Mouse (Mus musculus): ENCODE results near the gene Irak1bp1. TPM values are rescaled to one million over a fixed set of nuclear protein-coding genes. Genes with fewer than 3 reads are reported as not detected.

The Irak1bp1 gene
- total and polyA plus RNA-seq, 3 experiments = 10.4 to 14.1 TPM; not detected in 1

- TF ChIP-seq ZKSCAN1 (IDR thresholded peaks at IDR 0.05; ENCODE audit: low read depth, low read length) (no peak), CHD2 (IDR thresholded peaks at IDR 0.05; ENCODE audit: low read length) (no peak), MXI1 (IDR thresholded peaks at IDR 0.05; ENCODE audit: low read depth, low read length) (0 out of 2 replicates have a peak, but pooled peaks have one; percentile 35), GATA1 (IDR thresholded peaks at IDR 0.05; ENCODE audit: low read depth, low read length) (peak; percentile 91), BHLHE40 (IDR thresholded peaks at IDR 0.05; ENCODE audit: borderline replicate concordance, low read depth, low read length) (peak; percentile 71), EP300 (IDR thresholded peaks at IDR 0.05; ENCODE audit: low read depth in 1 of 2, low read length in 2 of 2) (peak; percentile 82 to 87), JUND (IDR thresholded peaks at IDR 0.05; ENCODE audit: low read depth, low read length) (no peak), ELF1 (IDR thresholded peaks at IDR 0.05; ENCODE audit: low read depth, low read length) (no peak)
Measured at GRCm38 (mm10) chr9:82812172-82812963, 17.0 kb upstream of the Irak1bp1 start (continued).

GRCm38 (mm10) chr9:82814536-82814935 lies 14.8 kb upstream of the Irak1bp1 start:
- no peak overlapping the region for H3K9ac ChIP-seq (ENCODE audit: control insufficient read depth, low read depth, low read length, poor library complexity, severe bottlenecking)
- peak; percentile 78 for DNase-seq (ENCODE audit: low read depth, low spot score)
- no peaks in the 10 kb centered on the region for H3K79me2 ChIP-seq (ENCODE audit: control insufficient read depth, insufficient read depth, low read length, poor library complexity)
- no peak overlapping the region for H3K4me3 ChIP-seq (ENCODE audit: control insufficient read depth in 1 of 2, insufficient read depth in 1 of 2, low read depth in 2 of 2, low read length in 2 of 2)
- H3K27ac ChIP-seq (ENCODE audit: control insufficient read depth, low read depth, low read length) = no peak overlapping the region
- no peaks in the 10 kb centered on the region for H3K9me3 ChIP-seq (replicated peaks; ENCODE audit: insufficient read depth, low read length)
- H3K36me3 ChIP-seq (ENCODE audit: control insufficient read depth in 1 of 2, insufficient read depth in 2 of 2, low read length in 2 of 2) = peaks cover 0 to 22% of the 10 kb centered on the region in 2 experiments; a peak in 2 of 4 replicates
- H3K27me3 ChIP-seq (ENCODE audit: control insufficient read depth in 1 of 2, insufficient read depth in 2 of 2, low read length in 2 of 2) = no peaks in the 10 kb centered on the region
- TF ChIP-seq SMC3 (IDR thresholded peaks at IDR 0.05; ENCODE audit: low read depth, low read length) (peak; percentile 87), MAZ (IDR thresholded peaks at IDR 0.05; ENCODE audit: low read depth, low read length) (no peak), GATA1 (IDR thresholded peaks at IDR 0.05; ENCODE audit: low read depth, low read length) (peak; percentile 20; the same call in 1 of the 2 replicates), ZC3H11A (IDR thresholded peaks at IDR 0.05; ENCODE audit: low read depth, low read length) (peak; percentile 91), RAD21 (IDR thresholded peaks at IDR 0.05; ENCODE audit: low read depth, low read length) (peak; percentile 97), ELF1 (IDR thresholded peaks at IDR 0.05; ENCODE audit: low read depth, low read length) (0 out of 2 replicates have a peak, but pooled peaks have one; percentile 21), NELFE (IDR thresholded peaks at IDR 0.05; ENCODE audit: low read depth, low read length) (no peak), MYB (IDR thresholded peaks at IDR 0.05; ENCODE audit: low read depth, low read length) (no peak), ZNF384 (IDR thresholded peaks at IDR 0.05; ENCODE audit: low read depth, low read length) (peak; percentile 18; the same call in 1 of the 2 replicates), SIN3A (IDR thresholded peaks at IDR 0.05; ENCODE audit: low read length) (0 out of 2 replicates have a peak, but pooled peaks have one; percentile 23), MYC (IDR thresholded peaks at IDR 0.05; ENCODE audit: low read depth, low read length) (0 out of 2 replicates have a peak, but pooled peaks have one; percentile 27), MEF2A (IDR thresholded peaks at IDR 0.05; ENCODE audit: extremely low read depth, insufficient replicate concordance, low read depth, low read length, poor library complexity, severe bottlenecking) (no peak), CTCF (IDR thresholded peaks at IDR 0.05 in 2 of 3, conservative IDR thresholded peaks at IDR 0.05 in 1 of 3; ENCODE audit: control insufficient read depth in 1 of 3, insufficient read depth in 1 of 3, low read depth in 2 of 3, low read length in 3 of 3, poor library complexity in 1 of 3, severe bottlenecking in 1 of 3) (peak; percentile 25 to 85 (median 43))
- peaks cover 12 to 19% of the 10 kb centered on the region in 2 experiments for H3K4me1 ChIP-seq (ENCODE audit: control insufficient read depth in 1 of 2, insufficient read depth in 2 of 2, low read length in 2 of 2)

Data from MEL (cell line).